Mouse (Mus musculus): ENCODE data around the gene Pradc1. TPM values are rescaled to one million over a fixed set of nuclear protein-coding genes. Genes with fewer than 3 reads are reported as not detected.

Gene Pradc1
- polyA plus RNA-seq, 2 experiments from 2014 or later = 16.2 to 17.7 TPM

Other genes with a start within 250 kb of the Pradc1 start
- 1 to 10 TPM; 2.9 to 3.1 TPM for gene Sfxn5, start 118.5 kb downstream of the Pradc1 start, polyA plus RNA-seq (2017; shearing (Covaris generic))
- under 1 TPM; 0.14 to 0.42 TPM for gene Rab11fip5, start 77.3 kb downstream of the Pradc1 start, polyA plus RNA-seq (2017; shearing (Covaris generic))
- gene Noto, start 28.1 kb downstream of the Pradc1 start, polyA plus RNA-seq (2017; shearing (Covaris generic)) = not detected
- 10 to 100 TPM; 23.2 to 45.4 TPM for gene Smyd5, start 20.0 kb downstream of the Pradc1 start, polyA plus RNA-seq (2017; shearing (Covaris generic))
- gene Cct7, start 456 bp downstream of the Pradc1 start, polyA plus RNA-seq (2017; shearing (Covaris generic)) = 100 to 1,000 TPM; 315 to 339 TPM
- gene Fbxo41, start 51.0 kb upstream of the Pradc1 start, polyA plus RNA-seq (2017; shearing (Covaris generic)) = under 1 TPM; 0.08 to 0.15 TPM
- gene Egr4, start 61.6 kb upstream of the Pradc1 start, polyA plus RNA-seq (2017; shearing (Covaris generic)) = not detected
- 1 to 10 TPM; 2.2 to 2.6 TPM for gene Alms1, start 135.6 kb upstream of the Pradc1 start, polyA plus RNA-seq (2017; shearing (Covaris generic))